In the genomic region with DNA sequence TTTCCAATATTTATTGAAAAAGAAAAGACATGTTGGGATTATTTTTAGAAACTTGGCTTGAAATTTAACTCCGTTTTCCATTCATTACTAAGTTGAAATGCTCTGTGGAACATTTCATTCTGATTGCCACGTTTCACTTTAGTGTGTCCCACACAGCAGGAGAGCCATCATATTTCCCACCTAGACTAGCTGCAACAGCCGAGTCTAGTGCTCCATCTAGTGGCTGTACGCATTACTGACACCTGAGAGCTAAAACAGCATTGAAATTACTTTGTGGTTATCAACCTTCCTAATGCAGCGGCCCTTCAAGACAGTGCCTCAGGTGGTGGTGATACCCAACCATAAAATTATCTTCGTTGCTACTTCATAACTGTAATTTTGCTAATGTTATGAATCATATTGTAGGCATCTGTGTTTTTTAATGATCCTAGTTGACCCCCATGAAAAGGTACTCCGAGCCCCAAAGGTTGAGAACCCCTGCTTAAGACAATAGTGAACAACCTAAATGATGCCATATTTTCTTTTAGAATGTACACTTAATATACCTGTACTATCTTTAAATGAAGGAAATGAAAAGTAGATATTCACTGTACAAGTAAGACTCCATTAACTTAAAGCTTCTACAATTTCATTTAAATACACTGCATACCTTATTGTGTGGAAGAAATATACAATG, we compare ENCODE assay signal across 8 mouse cellular contexts.
DNase-seq lines count a peak whose midpoint lies in the region; ATAC-seq and TF ChIP-seq lines count a peak whose summit lies in the region.

No protein-coding gene starts in this region.

- ATAC-seq in midbrain, embryonic 15.5 days (replicated peaks): peak; percentile 85
- peak; percentile 63; the same call in 1 of the 2 replicates for ATAC-seq in stomach, embryonic 14.5 days (ENCODE audit: insufficient number of reproducible peaks, insufficient read depth, low FRiP score, low read depth)

- no peak overlapping the region for H3K4me2 ChIP-seq in midbrain, embryonic 15.5 days
- H3K4me2 ChIP-seq in stomach, embryonic 14.5 days (replicated peaks; ENCODE audit: low read depth, low read length): no peak overlapping the region

- WGBS in kidney, adult 2 months: 18% methylated on average over 7 of the region's 7 CpGs
- WGBS in midbrain, embryonic 15.5 days: 20% methylated on average over 7 of the region's 7 CpGs
- WGBS in stomach, embryonic 14.5 days: 19% methylated on average over 7 of the region's 7 CpGs

- DNase-seq in A20 (ENCODE audit: low read depth, low spot score): peak; percentile 74
- peak; percentile 55 to 88 for DNase-seq in adrenal gland, adult (ENCODE audit: inconsistent age in 2 of 2, low spot score in 1 of 2)
- DNase-seq in embryo, embryonic 10 days (ENCODE audit: low spot score): peak; percentile 86
- DNase-seq in gastrocnemius, postnatal 14 days: peak; percentile 58
- DNase-seq in kidney, adult 2 months: peak; percentile 68
- peak; percentile 60 for DNase-seq in left cerebral cortex, postnatal 4 days

- no peak overlapping the region for H3K9ac ChIP-seq in midbrain, embryonic 15.5 days
- no peak overlapping the region for H3K9ac ChIP-seq in stomach, embryonic 14.5 days (replicated peaks; ENCODE audit: low read depth, low read length)

- intact Hi-C loops in gastrocnemius, postnatal 14 days (cut with DNase I; ENCODE audit: low total_unique reads): loop anchor here (5.0 to 10.0 kb wide), 2 partner anchors 600 to 753 kb away; partner anchors contain the start of gene Klf5
- intact Hi-C loops in left cerebral cortex, postnatal 4 days (cut with DNase I): loop anchor here (2.0 to 5.0 kb wide), 2 partner anchors 598 to 752 kb away; partner anchors contain the start of gene Klf5

- no peak overlapping the region for H3K4me3 ChIP-seq in kidney, adult 2 months (ENCODE audit: insufficient read depth, low read depth, low read length)
- H3K4me3 ChIP-seq in midbrain, embryonic 15.5 days: no peak overlapping the region
- H3K4me3 ChIP-seq in stomach, embryonic 14.5 days (ENCODE audit: low read depth, low read length): no peak overlapping the region

- no peaks in the 10 kb centered on the region for H3K4me1 ChIP-seq in kidney, adult 2 months (ENCODE audit: control insufficient read depth, insufficient read depth, low read length)
- H3K4me1 ChIP-seq in midbrain, embryonic 15.5 days: no peaks in the 10 kb centered on the region
- no peaks in the 10 kb centered on the region for H3K4me1 ChIP-seq in stomach, embryonic 14.5 days (ENCODE audit: control insufficient read depth, insufficient read depth, low read length)

- H3K27me3 ChIP-seq in kidney, adult 2 months (replicated peaks; ENCODE audit: control insufficient read depth, insufficient read depth, low read length): no peaks in the 10 kb centered on the region
- no peaks in the 10 kb centered on the region for H3K27me3 ChIP-seq in midbrain, embryonic 15.5 days (replicated peaks)
- no peaks in the 10 kb centered on the region for H3K27me3 ChIP-seq in stomach, embryonic 14.5 days (ENCODE audit: control insufficient read depth, insufficient read depth, low read length)

- no peak for TF ChIP-seq POLR2A in kidney, adult 2 months (IDR thresholded peaks at IDR 0.05; ENCODE audit: low read depth, low read length)

- H3K27ac ChIP-seq in kidney, adult 2 months (ENCODE audit: insufficient read depth, low read depth, low read length): no peak overlapping the region
- no peak overlapping the region for H3K27ac ChIP-seq in midbrain, embryonic 15.5 days
- H3K27ac ChIP-seq in stomach, embryonic 14.5 days (ENCODE audit: low read length): no peak overlapping the region

- H3K36me3 ChIP-seq in kidney, adult 2 months (ENCODE audit: control insufficient read depth, insufficient read depth, low read length): no peaks in the 10 kb centered on the region
- H3K36me3 ChIP-seq in midbrain, embryonic 15.5 days (replicated peaks): peaks cover 3% of the 10 kb centered on the region; the same call in 1 of the 2 replicates
- no peaks in the 10 kb centered on the region for H3K36me3 ChIP-seq in stomach, embryonic 14.5 days (ENCODE audit: control insufficient read depth, insufficient read depth, low read length)

- H3K9me3 ChIP-seq in midbrain, embryonic 15.5 days: no peaks in the 10 kb centered on the region
- H3K9me3 ChIP-seq in stomach, embryonic 14.5 days (ENCODE audit: control insufficient read depth, low read depth, low read length): no peaks in the 10 kb centered on the region

- TF ChIP-seq CTCF in kidney, adult 2 months (conservative IDR thresholded peaks at IDR 0.05; ENCODE audit: insufficient read depth, insufficient read length, low read depth, low read length): peak; percentile 87
